Mouse (Mus musculus) urinary bladder, adult 2 months (tissue): ENCODE results near the gene Foxj1. TPM values are rescaled to one million over a fixed set of nuclear protein-coding genes. Genes with fewer than 3 reads are reported as not detected.
"Not testable (repeated sequence)": the region's sequence is repeated elsewhere in the genome, so short reads cannot be mapped to it uniquely, and the experiment has no call there.

Experiments
- DNase-seq: peaks from one replicate; pipeline ENCODE4 v3.0.0; 2022; ENCODE audit warnings: low spot score
- polyA plus RNA-seq: library from polyadenylated mRNA; depleted of rRNA; stranded (reverse); fragments of >200 nt; gene quantifications from 2 replicates; pipeline ENCODE4 v1.2.3, GENCODE M21; 2012; rRNA removed

Foxj1 gene
- 0.24 and 0.34 TPM in 2 replicates for polyA plus RNA-seq

- DNase-seq = peak; percentile 84
These were observed at the start of gene Foxj1 for GRCm38 (mm10) chr11:116335244-116336036. Gene Foxj1 (minus strand): TSS chr11:116335399.

GRCm38 (mm10) chr11:116384171-116384570, 49.0 kb upstream of the Foxj1 start:
- no peak for DNase-seq

- DNase-seq = not testable (repeated sequence)
These were observed 47.9 kb upstream of the Foxj1 start for GRCm38 (mm10) chr11:116383070-116383469.

GRCm38 (mm10) chr11:116380767-116381166, 45.6 kb upstream of the Foxj1 start:
- DNase-seq = no peak

- DNase-seq = no peak
These were observed 44.3 kb upstream of the Foxj1 start for GRCm38 (mm10) chr11:116379530-116379929.

- DNase-seq = no peak
These were observed 41.9 kb upstream of the Foxj1 start for GRCm38 (mm10) chr11:116376945-116377661.

GRCm38 (mm10) chr11:116371894-116372450, 36.8 kb upstream of the Foxj1 start:
- DNase-seq = no peak

GRCm38 (mm10) chr11:116369633-116370032, 34.4 kb upstream of the Foxj1 start:
- DNase-seq = no peak

GRCm38 (mm10) chr11:116369051-116369450, 33.9 kb upstream of the Foxj1 start:
- no peak for DNase-seq

- DNase-seq = peak; percentile 68
These were observed 32.9 kb upstream of the Foxj1 start for GRCm38 (mm10) chr11:116368116-116368515.

GRCm38 (mm10) chr11:116366647-116367046, 31.4 kb upstream of the Foxj1 start:
- no peak for DNase-seq

- DNase-seq = no peak
These were observed 30.9 kb upstream of the Foxj1 start for GRCm38 (mm10) chr11:116366124-116366523.

- DNase-seq = no peak
These were observed 30.2 kb upstream of the Foxj1 start for GRCm38 (mm10) chr11:116365432-116365831.

- no peak for DNase-seq
These were observed 26.8 kb upstream of the Foxj1 start for GRCm38 (mm10) chr11:116362015-116362414.

- not testable (repeated sequence) for DNase-seq
These were observed 25.7 kb upstream of the Foxj1 start for GRCm38 (mm10) chr11:116360915-116361314.

- no peak for DNase-seq
These were observed 24.5 kb upstream of the Foxj1 start for GRCm38 (mm10) chr11:116359652-116360051.

GRCm38 (mm10) chr11:116358926-116359637, 23.9 kb upstream of the Foxj1 start:
- no peak for DNase-seq

GRCm38 (mm10) chr11:116354521-116354920, 19.3 kb upstream of the Foxj1 start:
- DNase-seq = no peak

GRCm38 (mm10) chr11:116353535-116353934, 18.3 kb upstream of the Foxj1 start:
- DNase-seq = no peak

- no peak for DNase-seq
These were observed 16.1 kb upstream of the Foxj1 start for GRCm38 (mm10) chr11:116351294-116351693.

GRCm38 (mm10) chr11:116347955-116348354, 12.8 kb upstream of the Foxj1 start:
- DNase-seq = no peak

GRCm38 (mm10) chr11:116347012-116347411, 11.8 kb upstream of the Foxj1 start:
- no peak for DNase-seq
